Mouse (Mus musculus) bone marrow, adult 2 months (tissue): ENCODE results near the gene Sdhaf3. TPM values are rescaled to one million over a fixed set of nuclear protein-coding genes. Genes with fewer than 3 reads are reported as not detected.

Source experiments
- H3K27ac ChIP-seq: fragments of 200-500 bp; 2 replicates; pipeline ENCODE4 v1.5.1; 2012; ENCODE audit warnings: low read depth, mild to moderate bottlenecking, control low read depth, inconsistent platforms, low read length; ENCODE audit not compliant: control insufficient read depth, poor library complexity, insufficient read depth
- H3K4me1 ChIP-seq: fragments of 200-500 bp; 2 replicates; pipeline ENCODE4 v1.6.1; 2011; ENCODE audit warnings: low read length; ENCODE audit not compliant: control insufficient read depth, insufficient read depth
- H3K4me3 ChIP-seq: fragments of 200-500 bp; replicated peaks from 2 replicates; pipeline ENCODE3; 2011; ENCODE audit warnings: mild to moderate bottlenecking, low read depth, low read length, control low read depth; ENCODE audit not compliant: control insufficient read depth
- CTCF ChIP-seq: fragments of 200-500 bp; IDR thresholded peaks from 2 replicates; pipeline ENCODE4 v1.5.1; 2011; ENCODE audit warnings: low read length, control low read depth; ENCODE audit not compliant: control insufficient read depth, insufficient read depth
- POLR2A ChIP-seq: fragments of 200-500 bp; IDR thresholded peaks from 2 replicates; pipeline ENCODE4 v1.6.1; 2011; ENCODE audit warnings: low read depth, mild to moderate bottlenecking, control low read depth, low read length, borderline replicate concordance; ENCODE audit not compliant: control insufficient read depth
- WGBS: fragments of 180-500 bp; shearing (Covaris S2); methylation state at CpG from one replicate; pipeline ENCODE4 v1.1.7; 2018; 5-methylcytosine and 5-hydroxymethylcytosine counted together
- polyA plus RNA-seq: library from polyadenylated mRNA; stranded (reverse); fragments of >200 nt; gene quantifications from 2 replicates; pipeline ENCODE4 v1.2.4, GENCODE M21; 2011; ENCODE audit warnings: low replicate concordance; ENCODE audit not compliant: missing spikeins, insufficient read depth, insufficient read length

The Sdhaf3 gene
- polyA plus RNA-seq, 1 experiment, result 4.1 TPM

DNA sequence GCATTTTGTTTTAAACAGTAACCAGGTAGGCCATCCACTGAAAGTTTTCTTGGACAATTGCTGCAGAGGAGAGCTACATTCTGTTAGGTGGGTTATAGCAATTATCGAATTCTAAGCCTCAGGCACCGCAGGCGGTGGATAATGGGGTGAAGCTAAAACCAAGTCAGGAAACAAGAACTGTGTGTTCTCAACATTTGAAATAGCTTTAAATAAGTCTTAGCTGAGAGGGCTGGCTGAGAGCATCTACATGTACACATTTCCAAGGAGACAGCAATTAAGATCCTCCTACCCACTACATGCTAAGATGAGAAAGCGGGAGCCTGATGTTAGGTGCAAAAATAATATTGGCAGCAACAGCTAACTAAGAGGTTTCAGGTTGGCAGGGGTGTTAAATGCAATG is 127.9 kb downstream of the Sdhaf3 start:
- TF ChIP-seq CTCF, result no peak
- no peak for TF ChIP-seq POLR2A
- Histone ChIP-seq H3K4me1 (no peaks in the 10 kb centered on the region), H3K4me3 (no peak overlapping the region), H3K27ac (no peak overlapping the region)
- WGBS, result 90% methylated on average over 4 of the region's 4 CpGs

DNA sequence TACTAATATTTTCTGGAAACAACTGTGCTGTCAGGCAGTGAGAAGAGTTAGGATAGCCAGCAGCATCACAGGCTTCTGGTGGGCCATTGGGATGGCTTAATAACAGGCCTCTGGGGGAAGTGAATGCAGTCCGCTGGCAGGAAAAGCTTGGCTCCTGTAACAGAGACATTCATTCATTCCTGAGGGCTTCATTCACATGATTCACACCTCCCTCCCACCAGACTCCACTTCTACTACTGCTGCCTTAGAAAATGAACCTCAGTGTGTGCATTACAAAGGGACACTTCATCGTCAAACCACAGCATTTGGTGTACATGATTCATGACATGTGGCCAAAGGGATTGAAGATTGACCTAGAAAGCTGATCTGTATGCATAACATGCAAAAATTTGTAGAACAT is 128.6 kb downstream of the Sdhaf3 start:
- no peak overlapping the region for H3K4me3 ChIP-seq
- H3K4me1 ChIP-seq, result no peaks in the 10 kb centered on the region
- TF ChIP-seq POLR2A, result no peak
- TF ChIP-seq CTCF, result no peak
- H3K27ac ChIP-seq, result no peak overlapping the region
- WGBS, result 81% methylated on average over 2 of the region's 2 CpGs

DNA sequence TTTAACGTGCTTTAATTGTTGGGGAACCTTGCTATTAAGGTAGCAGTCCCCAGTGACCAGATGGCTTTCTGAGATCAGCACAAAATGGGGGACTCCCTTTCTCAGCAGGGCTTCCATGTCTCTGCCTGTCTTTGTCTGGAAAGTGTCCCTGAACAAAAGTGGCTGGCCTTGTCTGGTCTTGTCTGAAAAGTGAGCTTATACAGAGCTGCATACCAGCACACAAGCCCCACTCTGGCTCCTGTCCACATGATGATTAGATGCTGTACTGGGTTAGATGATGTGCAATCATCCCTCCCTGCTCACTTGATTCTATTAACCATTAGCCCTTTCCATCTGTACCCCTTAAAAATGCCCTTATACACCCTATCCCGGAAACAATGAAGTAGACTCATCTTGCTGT is 129.7 kb downstream of the Sdhaf3 start:
- no peak for TF ChIP-seq CTCF
- no peak for TF ChIP-seq POLR2A

DNA sequence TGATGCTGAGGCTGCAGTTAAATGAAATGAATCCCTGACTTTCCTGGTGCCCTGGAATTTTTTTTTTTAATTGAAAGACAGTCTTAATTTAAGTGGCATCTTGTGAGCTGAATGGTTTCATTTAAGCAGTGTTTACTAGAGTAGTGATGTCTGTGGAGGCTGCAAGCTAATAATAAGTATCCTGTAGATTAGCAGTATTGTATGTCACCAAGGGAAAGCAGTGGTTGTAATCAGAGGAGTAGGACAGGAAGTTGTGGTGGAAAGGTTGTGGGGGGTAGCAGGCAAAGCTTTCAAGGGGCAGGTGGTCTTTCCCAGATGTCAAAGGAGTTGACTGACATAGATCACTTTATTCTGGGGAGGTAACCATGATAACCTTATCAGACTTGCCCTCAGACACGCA is 136.3 kb downstream of the Sdhaf3 start:
- Histone ChIP-seq H3K4me3 (no peak overlapping the region), H3K27ac (no peak overlapping the region), H3K4me1 (no peaks in the 10 kb centered on the region)
- no peak for TF ChIP-seq POLR2A
- TF ChIP-seq CTCF, result no peak
- WGBS, result 60% methylated on average over 1 of the region's 1 CpGs

More for the DNA sequence above, 129.7 kb downstream of the Sdhaf3 start:
- no peak overlapping the region for H3K4me3 ChIP-seq
- 75% methylated on average over 2 of the region's 2 CpGs for WGBS
- H3K27ac ChIP-seq, result no peak overlapping the region
- no peaks in the 10 kb centered on the region for H3K4me1 ChIP-seq

Other genes starting within 250 kb of the Sdhaf3 start
- gene Dlx6, start 92.7 kb upstream of the Sdhaf3 start, polyA plus RNA-seq, result 1.9 and 6.4 TPM in 2 replicates
- gene Dlx5, start 73.9 kb upstream of the Sdhaf3 start, polyA plus RNA-seq, result 1.8 and 2.8 TPM in 2 replicates